9 mouse cellular contexts compared by ENCODE assay signal in the genomic region with DNA sequence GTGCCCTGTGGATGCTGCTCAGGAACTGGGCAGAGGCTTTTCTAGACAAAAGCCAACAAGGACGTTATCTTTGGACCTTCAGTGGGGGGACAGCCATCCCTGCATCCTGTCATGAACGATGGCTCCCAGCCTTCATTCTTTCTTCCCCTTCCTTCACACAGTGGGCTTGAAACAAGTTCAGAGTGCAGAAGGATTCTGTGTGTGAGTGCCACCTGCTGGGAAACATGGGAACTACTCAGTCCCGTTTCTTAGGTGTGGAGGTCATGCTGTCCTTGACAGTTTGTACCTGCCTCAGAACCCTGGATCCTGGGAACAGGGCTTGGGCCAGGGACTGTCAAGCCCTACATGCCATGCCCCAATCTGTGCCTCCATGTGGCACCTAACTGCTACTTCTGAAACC. TPM values are rescaled to one million over a fixed set of nuclear protein-coding genes. Genes with fewer than 3 reads are reported as not detected.
DNase-seq lines count a peak whose midpoint lies in the region; ATAC-seq and TF ChIP-seq lines count a peak whose summit lies in the region.
"Had no signal": no experiment of that assay in that cellular context is flagged by ENCODE, and none has a peak within 500 bp of the region (broad histone marks: within the 10 kb centered on the region; RNA-seq: fewer than 3 reads in every experiment).

No protein-coding gene starts in this region.

- TF ChIP-seq CTCF in left cerebral cortex, adult 2 months (IDR thresholded peaks at IDR 0.05): peak; percentile 79
- peak; percentile 57; the same call in 1 of the 2 replicates for TF ChIP-seq CTCF in small intestine, adult 2 months (IDR thresholded peaks at IDR 0.05; ENCODE audit: extremely low read depth, insufficient read length, insufficient replicate concordance, low read depth, low read length)

- H3K27ac ChIP-seq in embryonic facial prominence, embryonic 14.5 days (replicated peaks; ENCODE audit: low read depth, low read length): no peak overlapping the region
- peak overlapping the region; percentile 58; the same call in 1 of the 2 replicates for H3K27ac ChIP-seq in left cerebral cortex, adult 2 months
- H3K27ac ChIP-seq in midbrain, embryonic 11.5 days (ENCODE audit: low read depth, low read length): no peak overlapping the region
- no peak overlapping the region for H3K27ac ChIP-seq in small intestine, adult 2 months (ENCODE audit: insufficient read depth, low read depth, low read length)

- peak; percentile 82 for DNase-seq in CD4-positive, CD25-positive, alpha-beta regulatory T cell, adult 2 months (ENCODE audit: low read depth, low spot score)
- DNase-seq in adrenal gland, postnatal 25 days: peak; percentile 43
- peak; percentile 73 for DNase-seq in embryonic facial prominence, embryonic 14.5 days (ENCODE audit: low spot score)
- DNase-seq in heart, postnatal 36 days: peak; percentile 69 to 70
- peak; percentile 65 to 68 for DNase-seq in left cerebral cortex, adult 2 months (ENCODE audit: extremely low spot score in 1 of 2, low spot score in 2 of 2)
- peak; percentile 96 for DNase-seq in midbrain, embryonic 11.5 days (ENCODE audit: low spot score, missing footprints)

- no peak overlapping the region for H3K4me3 ChIP-seq in embryonic facial prominence, embryonic 14.5 days (ENCODE audit: low read depth, low read length)
- no peak overlapping the region for H3K4me3 ChIP-seq in left cerebral cortex, adult 2 months
- H3K4me3 ChIP-seq in midbrain, embryonic 11.5 days (ENCODE audit: low read depth, low read length): no peak overlapping the region
- no peak overlapping the region for H3K4me3 ChIP-seq in small intestine, adult 2 months (ENCODE audit: low read depth, low read length)
- H3K4me3 ChIP-seq: megakaryocyte, embryonic 14.5 days had no signal

- H3K36me3 ChIP-seq in embryonic facial prominence, embryonic 14.5 days (ENCODE audit: control insufficient read depth, insufficient read depth, low read length): peaks cover 35% of the 10 kb centered on the region
- H3K36me3 ChIP-seq in midbrain, embryonic 11.5 days (ENCODE audit: control insufficient read depth, insufficient read depth, low read length): peaks cover 2% of the 10 kb centered on the region; the same call in 1 of the 2 replicates
- peaks cover 27% of the 10 kb centered on the region for H3K36me3 ChIP-seq in small intestine, adult 2 months (ENCODE audit: control insufficient read depth, insufficient read depth, low read length)

- no peaks in the 10 kb centered on the region for H3K9me3 ChIP-seq in embryonic facial prominence, embryonic 14.5 days (ENCODE audit: control insufficient read depth, low read length)
- H3K9me3 ChIP-seq in midbrain, embryonic 11.5 days (ENCODE audit: control insufficient read depth, low read length): no peaks in the 10 kb centered on the region
- H3K9me3 ChIP-seq: megakaryocyte, embryonic 14.5 days had no signal

- no peak for ATAC-seq in CD4-positive, CD25-positive, alpha-beta regulatory T cell, adult 4 months
- ATAC-seq in embryonic facial prominence, embryonic 14.5 days (ENCODE audit: low read depth): no peak
- no peak for ATAC-seq in midbrain, embryonic 11.5 days (ENCODE audit: low FRiP score)

- H3K4me2 ChIP-seq in embryonic facial prominence, embryonic 14.5 days (ENCODE audit: low read depth, low read length): no peak overlapping the region
- no peak overlapping the region for H3K4me2 ChIP-seq in midbrain, embryonic 11.5 days

- TF ChIP-seq POLR2A in small intestine, adult 2 months (IDR thresholded peaks at IDR 0.05; ENCODE audit: low read depth, low read length): no peak

- no peak overlapping the region for H3K9ac ChIP-seq in embryonic facial prominence, embryonic 14.5 days (ENCODE audit: low read depth, low read length)
- H3K9ac ChIP-seq in midbrain, embryonic 11.5 days (ENCODE audit: low read length): no peak overlapping the region

- WGBS in embryonic facial prominence, embryonic 14.5 days: 3% methylated on average over 3 of the region's 3 CpGs
- 2% methylated on average over 3 of the region's 3 CpGs for WGBS in midbrain, embryonic 11.5 days
- WGBS in small intestine, adult 2 months: 5% methylated on average over 3 of the region's 3 CpGs

- intact Hi-C loops in heart, postnatal 36 days (cut with DNase I): no loop called here
- intact Hi-C loops in left cerebral cortex, adult 2 months (cut with DNase I): loop anchor here (5.0 kb wide), 2 partner anchors 169 to 189 kb away; a partner anchor contains a TSS

- H3K27me3 ChIP-seq in embryonic facial prominence, embryonic 14.5 days (replicated peaks; ENCODE audit: control insufficient read depth, insufficient read depth, low read length): no peaks in the 10 kb centered on the region
- H3K27me3 ChIP-seq in midbrain, embryonic 11.5 days (ENCODE audit: control insufficient read depth, insufficient read depth, low read length): no peaks in the 10 kb centered on the region
- no peaks in the 10 kb centered on the region for H3K27me3 ChIP-seq in small intestine, adult 2 months (ENCODE audit: control insufficient read depth, insufficient read depth, low read length)
- H3K27me3 ChIP-seq: megakaryocyte, embryonic 14.5 days had no signal

- peaks cover 14% of the 10 kb centered on the region for H3K4me1 ChIP-seq in embryonic facial prominence, embryonic 14.5 days (ENCODE audit: control insufficient read depth, insufficient read depth, low read length)
- H3K4me1 ChIP-seq in midbrain, embryonic 11.5 days (ENCODE audit: control insufficient read depth, insufficient read depth, low read length): peaks cover 17% of the 10 kb centered on the region
- H3K4me1 ChIP-seq in small intestine, adult 2 months (ENCODE audit: control insufficient read depth, insufficient read depth, insufficient read length, low read length): peaks cover 11% of the 10 kb centered on the region

RNA-seq across cellular contexts. Expression of a gene that starts 2.3 kb away (rescaled TPM):
- 10 to 100 TPM; 77.9 to 85.0 TPM for polyA plus RNA-seq in CD4-positive, CD25-positive, alpha-beta regulatory T cell, adult 4 months (2017; shearing (Covaris generic))
- 57.7 and 60.1 TPM in 2 replicates for total RNA-seq in adrenal gland, postnatal 25 days (2021)
- 76.4 and 88.7 TPM in 2 replicates for polyA plus RNA-seq in embryonic facial prominence, embryonic 14.5 days (2014; fragmentation: Nextera tagmentation; extraction: Ambion mirVana)
- total RNA-seq in heart, postnatal 36 days (2021): 10 to 100 TPM; 64.5 to 67.7 TPM
- 10 to 100 TPM; 33.7 to 38.6 TPM for total RNA-seq in left cerebral cortex, adult 2 months (2021)
- polyA plus RNA-seq in midbrain, embryonic 11.5 days (2014; fragmentation: Nextera tagmentation; extraction: Ambion mirVana): 58.4 and 61.3 TPM in 2 replicates
- polyA plus RNA-seq in small intestine, adult 2 months (2012; rRNA removed): 47.0 and 74.1 TPM in 2 replicates

RNA-seq across cellular contexts. Expression of a gene that starts 2.5 kb away (rescaled TPM):
- polyA plus RNA-seq in CD4-positive, CD25-positive, alpha-beta regulatory T cell, adult 4 months (2017; shearing (Covaris generic)): 10 to 100 TPM in 1 of 2 experiments, 1 to 10 TPM in 1; 9.2 to 12.1 TPM
- 17.1 and 18.1 TPM in 2 replicates for total RNA-seq in adrenal gland, postnatal 25 days (2021)
- polyA plus RNA-seq in embryonic facial prominence, embryonic 14.5 days (2014; fragmentation: Nextera tagmentation; extraction: Ambion mirVana): 13.1 and 14.1 TPM in 2 replicates
- total RNA-seq in heart, postnatal 36 days (2021): 1 to 10 TPM; 7.0 to 7.4 TPM
- 10 to 100 TPM; 15.9 to 16.9 TPM for total RNA-seq in left cerebral cortex, adult 2 months (2021)
- 12.3 and 14.2 TPM in 2 replicates for polyA plus RNA-seq in midbrain, embryonic 11.5 days (2014; fragmentation: Nextera tagmentation; extraction: Ambion mirVana)
- polyA plus RNA-seq in small intestine, adult 2 months (2012; rRNA removed): 47.0 and 79.3 TPM in 2 replicates

RNA-seq across cellular contexts. Expression of a gene that starts 14.4 kb away (rescaled TPM):
- polyA plus RNA-seq in CD4-positive, CD25-positive, alpha-beta regulatory T cell, adult 4 months (2017; shearing (Covaris generic)): under 1 TPM in 1 of 2 experiments, not detected in 1; 0.47 TPM
- 194 and 411 TPM in 2 replicates for total RNA-seq in adrenal gland, postnatal 25 days (2021)
- 23.7 and 28.2 TPM in 2 replicates for polyA plus RNA-seq in embryonic facial prominence, embryonic 14.5 days (2014; fragmentation: Nextera tagmentation; extraction: Ambion mirVana)
- 10 to 100 TPM in 1 of 2 experiments, 1 to 10 TPM in 1; 9.6 to 11.5 TPM for total RNA-seq in heart, postnatal 36 days (2021)
- 10 to 100 TPM; 33.8 to 37.1 TPM for total RNA-seq in left cerebral cortex, adult 2 months (2021)
- polyA plus RNA-seq in midbrain, embryonic 11.5 days (2014; fragmentation: Nextera tagmentation; extraction: Ambion mirVana): 24.9 and 28.9 TPM in 2 replicates
- 3.2 TPM in 2 replicates for polyA plus RNA-seq in small intestine, adult 2 months (2012; rRNA removed)

RNA-seq across cellular contexts. Expression of a gene that starts 50.1 kb away (rescaled TPM):
- polyA plus RNA-seq in CD4-positive, CD25-positive, alpha-beta regulatory T cell, adult 4 months (2017; shearing (Covaris generic)): 10 to 100 TPM; 34.8 to 49.2 TPM
- 122 and 163 TPM in 2 replicates for total RNA-seq in adrenal gland, postnatal 25 days (2021)
- 78.8 and 86.4 TPM in 2 replicates for polyA plus RNA-seq in embryonic facial prominence, embryonic 14.5 days (2014; fragmentation: Nextera tagmentation; extraction: Ambion mirVana)
- 10 to 100 TPM; 79.8 to 81.1 TPM for total RNA-seq in heart, postnatal 36 days (2021)
- 10 to 100 TPM; 81.0 to 82.4 TPM for total RNA-seq in left cerebral cortex, adult 2 months (2021)
- 46.3 and 53.3 TPM in 2 replicates for polyA plus RNA-seq in midbrain, embryonic 11.5 days (2014; fragmentation: Nextera tagmentation; extraction: Ambion mirVana)
- 59.0 and 108 TPM in 2 replicates for polyA plus RNA-seq in small intestine, adult 2 months (2012; rRNA removed)

RNA-seq across cellular contexts. Expression of a gene that starts 54.1 kb away (rescaled TPM):
- polyA plus RNA-seq in CD4-positive, CD25-positive, alpha-beta regulatory T cell, adult 4 months (2017; shearing (Covaris generic)): not detected
- total RNA-seq in adrenal gland, postnatal 25 days (2021): 11.8 and 15.5 TPM in 2 replicates
- 8.7 and 10.8 TPM in 2 replicates for polyA plus RNA-seq in embryonic facial prominence, embryonic 14.5 days (2014; fragmentation: Nextera tagmentation; extraction: Ambion mirVana)
- 1 to 10 TPM; 3.8 to 4.4 TPM for total RNA-seq in heart, postnatal 36 days (2021)
- 100 to 1,000 TPM; 193 to 203 TPM for total RNA-seq in left cerebral cortex, adult 2 months (2021)
- polyA plus RNA-seq in midbrain, embryonic 11.5 days (2014; fragmentation: Nextera tagmentation; extraction: Ambion mirVana): 1.3 TPM in 2 replicates
- polyA plus RNA-seq in small intestine, adult 2 months (2012; rRNA removed): 4.6 and 6.0 TPM in 2 replicates

Comparison
In these comparisons a context has a peak if more than half of its experiments do, and no peak if none do; other contexts are left out.
1. DNase-seq: peak in every context shown above with its lines; median percentile 96 in midbrain, embryonic 11.5 days; 82 in CD4-positive, CD25-positive, alpha-beta regulatory T cell, adult 2 months; 73 in embryonic facial prominence, embryonic 14.5 days; 70 in heart, postnatal 36 days; 66 in left cerebral cortex, adult 2 months; 43 in adrenal gland, postnatal 25 days.